Mouse (Mus musculus) ES-E14 (cell line): ENCODE data around the gene Bola1. TPM values are rescaled to one million over a fixed set of nuclear protein-coding genes. Genes with fewer than 3 reads are reported as not detected.
"Not testable (repeated sequence)": the region's sequence is repeated elsewhere in the genome, so short reads cannot be mapped to it uniquely, and the experiment has no call there.

ENCODE experiments used
- DNase-seq: peaks from one replicate; pipeline ENCODE4 v3.0.0-alpha.2; 2013; ENCODE audit warnings: low read depth, low spot score
- H3K27ac ChIP-seq: 2 replicates; pipeline ENCODE4 v1.5.1; 2012; ENCODE audit warnings: low read depth, mild to moderate bottlenecking, low read length, moderate library complexity, mixed read lengths; ENCODE audit not compliant: poor library complexity, insufficient read depth, severe bottlenecking
- H3K36me3 ChIP-seq: 2 replicates; pipeline ENCODE4 v1.6.1; 2012; ENCODE audit warnings: mild to moderate bottlenecking, low read length, moderate library complexity, mixed read lengths; ENCODE audit not compliant: control insufficient read depth, poor library complexity, insufficient read depth, severe bottlenecking
- H3K4me1 ChIP-seq, 2 experiments: fragments of 150-350 bp in 1 of 2; sonication (generic) in 1 of 2; 2 replicates each; pipeline ENCODE4 v1.6.1; 2012; ENCODE audit warnings: low read length in 2 of 2, mild to moderate bottlenecking in 1 of 2, mixed read lengths in 1 of 2; ENCODE audit not compliant: control insufficient read depth in 2 of 2, insufficient read depth in 2 of 2, poor library complexity in 1 of 2
- H3K4me3 ChIP-seq, 2 experiments: fragments of 150-350 bp in 1 of 2; sonication (generic) in 1 of 2; 2 replicates each; pipeline ENCODE4 v1.5.1; 2012; ENCODE audit warnings: low read length in 2 of 2, low read depth in 1 of 2, mild to moderate bottlenecking in 1 of 2, mixed read lengths in 1 of 2; ENCODE audit not compliant: insufficient read depth in 1 of 2, poor library complexity in 1 of 2, severe bottlenecking in 1 of 2
- H3K9ac ChIP-seq: 2 replicates; pipeline ENCODE4 v1.6.1; 2012; ENCODE audit warnings: low read depth, mild to moderate bottlenecking, low read length, mixed read lengths; ENCODE audit not compliant: poor library complexity, insufficient read depth, severe bottlenecking
- H3K9me3 ChIP-seq: fragments of 150-350 bp; sonication (generic); 2 replicates; pipeline ENCODE4 v1.6.1; 2012; ENCODE audit warnings: low read depth, mild to moderate bottlenecking, low read length; ENCODE audit not compliant: control insufficient read depth, insufficient read depth
- CHD2 ChIP-seq: IDR thresholded peaks from 2 replicates; pipeline ENCODE4 v1.6.1; 2014; ENCODE audit warnings: mild to moderate bottlenecking, low read depth, low read length, inconsistent platforms
- HCFC1 ChIP-seq: IDR thresholded peaks from 2 replicates; pipeline ENCODE4 v1.6.1; 2012; ENCODE audit warnings: low read length, inconsistent platforms, borderline replicate concordance; ENCODE audit not compliant: insufficient read depth
- MAFK ChIP-seq: IDR thresholded peaks from 2 replicates; pipeline ENCODE4 v1.6.1; 2014; ENCODE audit warnings: mild to moderate bottlenecking, low read depth, low read length, inconsistent platforms; ENCODE audit not compliant: insufficient read depth
- in situ Hi-C, 2 experiments: fragments of 600-800 bp; cut with MboI; formaldehyde crosslinking; loops; one replicate each; pipeline ENCODE4 v1.15.1; 2025; ENCODE audit warnings: low sequenced_read_pairs in 2 of 2, inconsistent platforms in 1 of 2; ENCODE audit not compliant: unreplicated experiment in 2 of 2
- total RNA-seq: library from RNA; depleted of rRNA; stranded (reverse); fragments of 300-350 nt; gene quantifications from 2 replicates; pipeline ENCODE4 v1.2.3, GENCODE M21; 2012

Bola1 gene
- total RNA-seq, 1 experiment: 76.4 TPM

DNA sequence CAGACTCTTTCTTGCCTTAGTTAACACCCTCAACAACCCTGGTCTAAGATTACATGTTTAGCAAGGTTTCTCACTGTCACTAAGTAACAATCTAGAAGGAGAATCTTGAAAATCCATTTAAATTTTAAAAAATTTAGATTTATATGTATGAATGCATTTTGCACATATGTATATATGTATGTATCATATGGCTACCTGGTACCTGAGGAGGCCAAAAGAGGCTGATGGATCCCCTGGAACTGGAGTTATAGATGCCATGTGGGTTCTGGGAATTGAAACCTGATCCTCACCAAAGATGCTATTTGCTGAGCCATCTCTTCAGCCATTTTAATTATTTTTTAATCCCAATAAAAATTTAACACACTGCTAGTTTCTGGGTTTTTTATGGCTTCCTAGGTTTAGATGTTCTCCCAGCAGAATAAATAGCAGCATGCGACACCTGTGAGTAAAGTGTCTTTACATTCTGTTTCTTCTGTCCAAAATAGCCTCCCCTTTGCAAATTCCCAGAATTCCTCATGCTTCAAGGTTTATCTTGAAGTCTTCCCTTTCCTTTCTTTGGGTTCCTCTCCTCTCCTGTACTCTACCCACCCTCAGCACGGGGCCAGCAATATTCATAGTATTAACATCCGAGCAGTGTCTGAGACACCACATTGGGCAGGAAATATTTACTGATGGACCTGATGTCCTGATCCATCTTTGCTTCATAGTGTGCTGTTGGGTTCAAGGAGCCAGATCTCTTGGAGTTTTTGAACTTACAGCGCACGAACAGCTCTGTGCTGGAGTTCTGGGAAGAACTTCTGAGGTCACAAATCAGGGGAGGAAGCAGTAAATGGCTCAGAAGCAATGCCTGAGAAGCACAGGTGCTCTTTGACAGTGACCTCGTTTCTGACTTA, 28.9 kb upstream of the Bola1 start:
- H3K4me1 ChIP-seq: peaks cover 3 to 8% of the 10 kb centered on the region in 2 experiments; a peak in 3 of 4 replicates
- peak overlapping the region; percentile 13; the same call in 1 of the 2 replicates for H3K9ac ChIP-seq
- no peak for DNase-seq
- H3K9me3 ChIP-seq: no peaks in the 10 kb centered on the region
- in situ Hi-C loops: no loop called here
- H3K27ac ChIP-seq: no peak overlapping the region; the same call in 1 of the 2 replicates
- TF ChIP-seq MAFK: no peak
- TF ChIP-seq CHD2: peak; percentile 45; the same call in 1 of the 2 replicates
- no peaks in the 10 kb centered on the region for H3K36me3 ChIP-seq
- H3K4me3 ChIP-seq: peak overlapping the region; percentile 57 to 64

DNA sequence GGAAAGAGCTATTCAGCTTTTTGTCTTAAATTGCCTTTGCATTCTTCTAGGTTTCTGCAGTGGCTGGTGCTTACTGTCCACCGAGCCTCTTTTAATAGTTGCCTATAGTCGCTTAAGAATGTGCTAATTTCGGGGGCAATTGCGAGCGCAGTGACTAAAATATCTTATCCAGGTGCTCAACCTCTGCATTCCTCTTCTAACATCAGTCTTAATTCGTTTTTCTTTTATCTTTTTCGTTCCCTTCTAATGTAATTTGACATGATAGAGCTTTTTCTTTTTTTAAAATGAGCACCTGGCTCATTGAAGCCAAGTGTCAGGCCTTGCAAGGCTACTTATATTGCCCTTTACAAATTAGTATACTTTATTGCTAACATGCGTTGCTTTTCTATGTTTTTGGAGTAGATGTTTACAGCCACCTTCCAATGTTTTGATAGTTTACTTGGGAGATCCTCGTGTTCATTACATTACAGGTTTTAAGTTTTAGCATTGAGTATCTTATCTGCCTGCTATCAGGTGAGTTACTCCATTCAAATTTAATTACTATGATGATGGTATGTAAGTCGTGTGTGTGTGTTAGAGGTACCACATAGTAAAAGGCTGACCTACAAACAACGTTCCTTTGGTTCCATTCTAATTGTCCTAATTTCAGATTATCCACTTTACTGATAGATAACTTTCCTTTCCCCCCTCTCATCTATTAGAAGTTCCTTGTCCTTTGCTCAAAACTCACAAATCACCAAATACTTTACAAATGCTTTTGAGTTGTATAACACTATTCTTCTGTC, 28.0 kb upstream of the Bola1 start:
- H3K36me3 ChIP-seq: no peaks in the 10 kb centered on the region
- H3K9me3 ChIP-seq: no peaks in the 10 kb centered on the region
- H3K4me3 ChIP-seq: peak overlapping the region; percentile 57 to 64
- TF ChIP-seq HCFC1 (no peak), MAFK (no peak)
- in situ Hi-C loops: no loop called here
- peak overlapping the region; percentile 86 for H3K27ac ChIP-seq
- peak overlapping the region; percentile 72 for H3K9ac ChIP-seq
- peaks cover 3 to 8% of the 10 kb centered on the region in 2 experiments; a peak in 3 of 4 replicates for H3K4me1 ChIP-seq
- no peak for DNase-seq

DNA sequence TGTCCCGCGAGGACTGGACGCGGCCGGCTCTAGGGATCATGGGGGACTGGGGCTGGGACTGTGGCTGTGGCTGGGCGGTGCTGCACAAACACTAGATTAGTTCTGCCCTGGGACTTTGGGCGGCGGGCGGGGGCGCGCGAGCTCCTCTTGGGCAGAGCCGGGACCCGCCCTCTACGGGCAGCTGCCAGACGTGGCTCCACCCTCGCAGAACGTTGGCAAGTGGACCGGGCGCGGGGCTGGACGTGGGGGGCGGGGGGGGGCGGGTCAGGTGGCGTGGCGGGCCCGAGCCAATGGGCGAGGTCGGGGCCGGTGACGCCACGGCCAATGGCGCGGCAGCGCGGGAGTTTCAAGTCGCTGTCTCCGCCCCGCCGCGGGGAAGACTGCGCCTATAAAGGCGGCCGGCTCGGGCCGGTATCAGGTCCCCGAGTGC, 26.9 kb upstream of the Bola1 start, which contains the start of gene Hist2h3c1:
Hist2h3c1 (plus strand) TSS at position 259 of the 430 bp plus-strand sequence.
- H3K4me3 ChIP-seq: peak within 1 kb of the TSS; percentile 57 to 64
- H3K9me3 ChIP-seq, H3K36me3 ChIP-seq, in situ Hi-C loops, DNase-seq: not testable (repeated sequence)
- peak within 1 kb of the TSS; percentile 72 for H3K9ac ChIP-seq
- peak within 1 kb of the TSS; percentile 86 for H3K27ac ChIP-seq
- H3K4me1 ChIP-seq: peaks cover 3 to 12% of the 10 kb centered on the region in 2 experiments; a peak in 3 of 4 replicates

DNA sequence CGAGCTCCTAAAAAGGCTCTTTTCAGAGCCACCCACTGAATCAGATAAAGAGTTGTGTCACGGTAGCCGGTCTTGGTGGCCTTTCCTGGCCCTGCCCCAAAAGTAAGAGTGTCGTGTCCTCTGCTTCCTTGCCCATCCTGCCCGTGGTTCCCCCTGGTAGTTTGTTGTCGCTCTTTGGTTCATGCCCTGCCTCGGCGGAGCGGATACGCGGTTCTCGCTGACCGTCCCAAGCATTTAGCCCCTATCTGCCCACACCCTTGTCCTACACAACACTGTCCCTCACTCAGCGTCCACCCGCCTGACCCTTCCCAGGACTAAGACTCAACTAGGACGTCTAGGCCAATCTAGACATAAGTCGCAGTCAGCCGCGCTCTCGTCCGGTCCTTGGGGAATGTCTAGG, 26.5 kb upstream of the Bola1 start:
- H3K4me3 ChIP-seq, in situ Hi-C loops, H3K9me3 ChIP-seq, H3K27ac ChIP-seq, H3K9ac ChIP-seq, DNase-seq, H3K36me3 ChIP-seq: not testable (repeated sequence)
- peaks cover 4 to 12% of the 10 kb centered on the region in 2 experiments; a peak in 3 of 4 replicates for H3K4me1 ChIP-seq
